Mouse (Mus musculus): Measurements from ENCODE around the gene Ahnak.

Ahnak gene

GRCm38 (mm10) chr19:8989066-8989566 is at the start of gene Ahnak:
Ahnak (plus strand) TSS chr19:8989284.
- DNase-seq (ENCODE audit: low spot score), result peak; percentile 73

GRCm38 (mm10) chr19:8940526-8941133 is 48.5 kb upstream of the Ahnak start:
- DNase-seq (ENCODE audit: low spot score), result no peak

GRCm38 (mm10) chr19:8941136-8941514 is 48.0 kb upstream of the Ahnak start:
- DNase-seq (ENCODE audit: low spot score), result no peak

- DNase-seq (ENCODE audit: low spot score), result peak; percentile 92
Measured at GRCm38 (mm10) chr19:8941515-8942217, 47.4 kb upstream of the Ahnak start, which contains the start of gene Mta2. Mta2 (plus strand) TSS chr19:8941875.

- DNase-seq (ENCODE audit: low spot score), result peak; percentile 27
Measured at GRCm38 (mm10) chr19:8942276-8942964, 46.7 kb upstream of the Ahnak start.

- no peak for DNase-seq (ENCODE audit: low spot score)
Measured at GRCm38 (mm10) chr19:8943047-8943446, 46.0 kb upstream of the Ahnak start.

GRCm38 (mm10) chr19:8944062-8944461 is 45.0 kb upstream of the Ahnak start:
- DNase-seq (ENCODE audit: low spot score), result no peak

GRCm38 (mm10) chr19:8944750-8945149 is 44.3 kb upstream of the Ahnak start:
- peak; percentile 53 for DNase-seq (ENCODE audit: low spot score)

GRCm38 (mm10) chr19:8945251-8945650 is 43.8 kb upstream of the Ahnak start:
- no peak for DNase-seq (ENCODE audit: low spot score)

GRCm38 (mm10) chr19:8946929-8947328 is 42.2 kb upstream of the Ahnak start:
- DNase-seq (ENCODE audit: low spot score), result no peak

GRCm38 (mm10) chr19:8950190-8950589 is 38.9 kb upstream of the Ahnak start:
- no peak for DNase-seq (ENCODE audit: low spot score)

GRCm38 (mm10) chr19:8952241-8952640 is 36.8 kb upstream of the Ahnak start:
- no peak for DNase-seq (ENCODE audit: low spot score)

- DNase-seq (ENCODE audit: low spot score), result peak; percentile 78
Measured at GRCm38 (mm10) chr19:8953135-8954039, 35.7 kb upstream of the Ahnak start, which contains the start of gene Tut1. Tut1 (plus strand) TSS chr19:8953847.

GRCm38 (mm10) chr19:8954171-8954570 is 34.9 kb upstream of the Ahnak start:
- DNase-seq (ENCODE audit: low spot score), result no peak

- DNase-seq (ENCODE audit: low spot score), result no peak
Measured at GRCm38 (mm10) chr19:8962256-8962655, 26.8 kb upstream of the Ahnak start.

- no peak for DNase-seq (ENCODE audit: low spot score)
Measured at GRCm38 (mm10) chr19:8965075-8965474, 24.0 kb upstream of the Ahnak start.

- no peak for DNase-seq (ENCODE audit: low spot score)
Measured at GRCm38 (mm10) chr19:8965771-8966170, 23.3 kb upstream of the Ahnak start.

- no peak for DNase-seq (ENCODE audit: low spot score)
Measured at GRCm38 (mm10) chr19:8966198-8966589, 22.9 kb upstream of the Ahnak start.

GRCm38 (mm10) chr19:8966590-8967372 is 22.3 kb upstream of the Ahnak start, which contains the start of gene Eef1g:
Eef1g (plus strand) TSS chr19:8967041.
- DNase-seq (ENCODE audit: low spot score), result peak; percentile 85

GRCm38 (mm10) chr19:8967373-8967743 is 21.7 kb upstream of the Ahnak start:
- no peak for DNase-seq (ENCODE audit: low spot score)

GRCm38 (mm10) chr19:8967893-8968292 is 21.2 kb upstream of the Ahnak start:
- no peak for DNase-seq (ENCODE audit: low spot score)
